Mouse (Mus musculus): ENCODE data around the gene Bicc1. TPM values are rescaled to one million over a fixed set of nuclear protein-coding genes. Genes with fewer than 3 reads are reported as not detected.
A peak's percentile ranks its signal among the peaks of the same experiment; 100 is the strongest.

Gene Bicc1
- total RNA-seq, 2 experiments from 2014 or later: 4.2 to 5.6 TPM

GRCm38 (mm10) chr10:71169171-71169570 lies 9.7 kb upstream of the Bicc1 start:
- intact Hi-C loops (cut with DNase I): no loop called here
- no peak for DNase-seq (ENCODE audit: low spot score in 2 of 2)

- intact Hi-C loops (cut with DNase I): no loop called here
- peak in 1 of 2 experiments; percentile 30 for DNase-seq (ENCODE audit: low spot score in 2 of 2)
These were observed 949 bp upstream of the Bicc1 start for GRCm38 (mm10) chr10:71160449-71160848.

- intact Hi-C loops (cut with DNase I): no loop called here
- peak; percentile 32 to 36 for DNase-seq (ENCODE audit: low spot score in 2 of 2)
These were observed 392 bp downstream of the Bicc1 start for GRCm38 (mm10) chr10:71158940-71159675.

GRCm38 (mm10) chr10:71156569-71156968 lies 2.9 kb downstream of the Bicc1 start:
- intact Hi-C loops (cut with DNase I): no loop called here
- DNase-seq (ENCODE audit: low spot score in 2 of 2): no peak

GRCm38 (mm10) chr10:71153610-71154009 lies 5.9 kb downstream of the Bicc1 start:
- no peak for DNase-seq (ENCODE audit: low spot score in 2 of 2)
- intact Hi-C loops (cut with DNase I): no loop called here

GRCm38 (mm10) chr10:71153138-71153537 lies 6.4 kb downstream of the Bicc1 start:
- intact Hi-C loops (cut with DNase I): no loop called here
- DNase-seq (ENCODE audit: low spot score in 2 of 2): no peak

- intact Hi-C loops (cut with DNase I): no loop called here
- no peak for DNase-seq (ENCODE audit: low spot score in 2 of 2)
These were observed 9.0 kb downstream of the Bicc1 start for GRCm38 (mm10) chr10:71150486-71150885.

GRCm38 (mm10) chr10:71148951-71149603 lies 10.4 kb downstream of the Bicc1 start:
- intact Hi-C loops (cut with DNase I): no loop called here
- no peak for DNase-seq (ENCODE audit: low spot score in 2 of 2)

GRCm38 (mm10) chr10:71148226-71148625 lies 11.3 kb downstream of the Bicc1 start:
- intact Hi-C loops (cut with DNase I): no loop called here
- no peak for DNase-seq (ENCODE audit: low spot score in 2 of 2)

- intact Hi-C loops (cut with DNase I): no loop called here
- DNase-seq (ENCODE audit: low spot score in 2 of 2): peak in 1 of 2 experiments; percentile 21
These were observed 12.6 kb downstream of the Bicc1 start for GRCm38 (mm10) chr10:71146681-71147615.

- DNase-seq (ENCODE audit: low spot score in 2 of 2): no peak
- intact Hi-C loops (cut with DNase I): no loop called here
These were observed 13.7 kb downstream of the Bicc1 start for GRCm38 (mm10) chr10:71145801-71146200.

- intact Hi-C loops (cut with DNase I): no loop called here
These were observed 15.3 kb downstream of the Bicc1 start for GRCm38 (mm10) chr10:71144191-71144590.

GRCm38 (mm10) chr10:71142568-71142967 lies 16.9 kb downstream of the Bicc1 start:
- intact Hi-C loops (cut with DNase I): no loop called here
- DNase-seq (ENCODE audit: low spot score in 2 of 2): no peak

More at GRCm38 (mm10) chr10:71144191-71144590, 15.3 kb downstream of the Bicc1 start:
- no peak for DNase-seq (ENCODE audit: low spot score in 2 of 2)

GRCm38 (mm10) chr10:71140281-71140845 lies 19.1 kb downstream of the Bicc1 start:
- no peak for DNase-seq (ENCODE audit: low spot score in 2 of 2)
- intact Hi-C loops (cut with DNase I): no loop called here

GRCm38 (mm10) chr10:71138852-71139197 lies 20.7 kb downstream of the Bicc1 start:
- intact Hi-C loops (cut with DNase I): no loop called here
- no peak for DNase-seq (ENCODE audit: low spot score in 2 of 2)

- intact Hi-C loops (cut with DNase I): no loop called here
- DNase-seq (ENCODE audit: low spot score in 2 of 2): no peak
These were observed 21.2 kb downstream of the Bicc1 start for GRCm38 (mm10) chr10:71138132-71138851.

- no peak for DNase-seq (ENCODE audit: low spot score in 2 of 2)
- intact Hi-C loops (cut with DNase I): no loop called here
These were observed 21.9 kb downstream of the Bicc1 start for GRCm38 (mm10) chr10:71137606-71138005.

GRCm38 (mm10) chr10:71131333-71131732 lies 28.2 kb downstream of the Bicc1 start:
- intact Hi-C loops (cut with DNase I): no loop called here
- DNase-seq (ENCODE audit: low spot score in 2 of 2): no peak

GRCm38 (mm10) chr10:71130261-71130660 lies 29.2 kb downstream of the Bicc1 start:
- intact Hi-C loops (cut with DNase I): no loop called here
- DNase-seq (ENCODE audit: low spot score in 2 of 2): no peak
